Mouse (Mus musculus): Measurements from ENCODE around the gene Rab11fip2. TPM values are rescaled to one million over a fixed set of nuclear protein-coding genes. Genes with fewer than 3 reads are reported as not detected.

The Rab11fip2 gene
- 10 to 100 TPM; 72.0 to 77.8 TPM for total RNA-seq (2021)

- DNase-seq: peak; percentile 86 to 89
Measured at GRCm38 (mm10) chr19:59943322-59943871, at the start of gene Rab11fip2. Gene Rab11fip2, minus strand, starts transcription at chr19:59943654.

GRCm38 (mm10) chr19:59981588-59981987 lies 38.1 kb upstream of the Rab11fip2 start:
- DNase-seq: no peak

GRCm38 (mm10) chr19:59954936-59955335 lies 11.5 kb upstream of the Rab11fip2 start:
- DNase-seq: no peak

- DNase-seq: no peak
Measured at GRCm38 (mm10) chr19:59949731-59950130, 6.3 kb upstream of the Rab11fip2 start.

DNA sequence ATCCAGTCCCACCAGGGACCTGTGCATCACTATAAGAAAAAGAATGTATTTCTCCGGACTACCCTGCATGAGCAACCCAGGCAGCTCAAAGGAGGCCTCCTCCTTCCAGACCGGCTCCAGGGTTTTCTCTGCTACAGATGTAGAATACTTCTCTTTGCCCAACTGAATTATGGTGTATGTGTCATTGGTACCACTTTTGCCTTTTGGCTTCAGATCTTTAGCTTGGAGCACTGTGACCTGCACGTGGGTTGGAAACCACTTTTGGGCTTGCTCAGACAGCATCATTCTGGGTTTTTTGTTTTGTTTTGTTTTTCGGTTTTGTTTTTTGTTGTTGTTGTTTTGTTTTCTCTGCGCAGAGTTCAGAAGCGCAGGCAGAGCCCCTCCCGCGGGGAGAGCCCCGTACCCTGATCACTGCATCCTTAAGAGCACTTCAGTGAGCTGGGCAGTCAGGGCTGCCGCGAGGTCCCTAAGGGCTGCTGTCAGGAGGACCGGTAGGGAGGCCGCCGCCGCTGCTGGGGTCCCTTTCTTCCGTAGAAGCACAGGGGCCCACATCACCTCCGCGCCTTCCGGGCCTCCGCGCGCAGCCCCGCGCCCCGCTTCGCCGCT lies 635 bp downstream of the Rab11fip2 start:
- peak in 1 of 2 experiments; percentile 28 for DNase-seq

DNA sequence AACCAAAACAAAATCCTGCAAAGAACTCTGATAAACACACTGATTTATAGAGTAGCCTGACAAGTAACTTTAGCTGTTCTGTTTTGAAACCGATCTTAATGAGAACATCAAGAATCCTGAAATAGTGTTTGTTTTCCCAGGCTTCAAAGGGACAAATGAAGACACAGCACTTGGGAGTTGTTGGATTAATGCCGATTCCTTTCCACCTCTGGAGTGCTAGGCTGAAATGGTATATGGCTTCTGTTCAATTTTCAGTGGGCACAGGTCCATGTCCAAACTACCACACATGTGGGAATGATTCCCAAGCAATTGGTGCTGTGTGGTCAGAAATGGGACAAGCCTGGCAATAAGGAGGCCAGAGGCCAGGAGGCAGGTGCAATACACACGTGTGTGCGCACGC lies 3.7 kb downstream of the Rab11fip2 start:
- DNase-seq: peak; percentile 14 to 16

DNA sequence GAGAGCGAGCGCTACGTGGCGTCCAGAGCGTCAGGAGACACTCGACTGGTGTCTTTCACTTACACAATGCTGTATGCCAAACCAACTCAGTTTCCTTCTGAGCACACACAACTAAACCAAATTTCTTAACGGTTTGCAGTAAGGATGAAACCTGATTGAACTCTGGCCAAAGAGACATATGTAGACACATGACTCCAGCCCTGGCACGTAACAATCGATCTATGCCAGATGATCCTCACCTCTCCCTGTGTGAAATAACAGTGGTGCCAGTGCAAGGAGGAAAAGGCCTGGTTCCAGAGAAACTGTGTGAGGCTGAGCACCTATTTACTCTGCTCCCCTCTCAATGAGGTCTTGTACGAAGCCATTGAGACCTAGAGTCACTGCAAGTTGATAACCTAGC lies 11.4 kb downstream of the Rab11fip2 start:
- no peak for DNase-seq

DNA sequence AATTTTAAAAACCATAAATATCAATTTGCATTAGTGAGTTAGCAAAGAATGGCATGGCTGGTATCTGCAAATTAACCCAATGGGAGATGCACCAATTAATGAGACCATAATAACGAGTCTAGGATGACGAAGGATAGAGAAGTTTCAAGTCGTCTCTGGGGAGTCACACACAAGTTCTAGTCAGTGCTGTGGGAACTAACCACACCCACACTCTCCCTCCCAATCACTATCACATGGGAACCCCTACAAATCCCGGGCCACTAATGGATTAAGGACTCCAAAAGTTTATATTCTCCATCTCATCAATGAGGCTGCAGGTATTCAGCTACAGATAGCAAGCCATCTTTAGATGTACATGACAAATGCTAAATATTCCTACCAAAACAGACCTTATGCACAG lies 14.8 kb downstream of the Rab11fip2 start:
- DNase-seq: no peak

DNA sequence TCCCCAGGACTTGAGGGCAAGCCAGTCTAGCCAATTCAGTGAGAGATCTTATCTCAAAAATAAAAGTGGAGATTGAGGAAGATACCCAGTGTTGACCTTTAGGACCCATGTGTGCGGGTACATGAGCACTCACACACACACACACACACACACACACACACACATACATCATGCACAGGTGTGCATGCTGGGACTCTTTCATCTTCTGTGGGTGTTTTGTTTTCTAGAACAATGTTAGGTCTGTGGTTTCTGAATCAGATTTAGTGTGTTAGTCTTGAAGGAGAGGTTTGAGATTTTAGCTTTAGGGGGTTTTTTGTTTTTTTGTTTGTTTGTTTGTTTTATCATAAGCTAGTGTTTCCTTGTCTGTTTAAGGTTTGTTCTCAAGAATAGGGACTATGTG lies 17.3 kb downstream of the Rab11fip2 start:
- DNase-seq: no peak

- DNase-seq: no peak
Measured at GRCm38 (mm10) chr19:59920846-59921245, 22.6 kb downstream of the Rab11fip2 start.

GRCm38 (mm10) chr19:59917901-59918613 lies 25.4 kb downstream of the Rab11fip2 start:
- no peak for DNase-seq

- DNase-seq: no peak
Measured at GRCm38 (mm10) chr19:59911554-59911953, 31.9 kb downstream of the Rab11fip2 start.

GRCm38 (mm10) chr19:59905296-59906081 lies 38.0 kb downstream of the Rab11fip2 start:
- peak; percentile 11 to 20 for DNase-seq

- DNase-seq: no peak
Measured at GRCm38 (mm10) chr19:59899965-59900364, 43.5 kb downstream of the Rab11fip2 start.

DNA sequence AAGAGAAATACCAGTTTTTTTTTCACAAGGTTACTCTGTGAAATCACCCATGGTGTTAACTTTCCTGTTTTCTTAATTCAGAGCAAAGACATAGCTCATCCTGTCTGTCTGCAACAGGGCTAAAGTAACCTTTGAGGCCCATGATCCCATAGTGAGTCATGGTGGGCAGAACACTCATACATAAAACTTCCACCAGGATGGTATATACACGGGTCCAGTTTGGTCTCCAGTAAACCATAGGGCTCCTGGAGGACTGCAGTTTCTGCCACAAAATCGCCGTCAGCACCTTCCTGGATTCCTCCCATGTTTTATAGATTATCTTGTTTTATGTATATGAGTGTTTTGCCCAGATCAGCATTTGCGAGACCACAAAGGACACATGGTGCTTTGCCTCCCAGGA lies 45.2 kb downstream of the Rab11fip2 start:
- no peak for DNase-seq

DNA sequence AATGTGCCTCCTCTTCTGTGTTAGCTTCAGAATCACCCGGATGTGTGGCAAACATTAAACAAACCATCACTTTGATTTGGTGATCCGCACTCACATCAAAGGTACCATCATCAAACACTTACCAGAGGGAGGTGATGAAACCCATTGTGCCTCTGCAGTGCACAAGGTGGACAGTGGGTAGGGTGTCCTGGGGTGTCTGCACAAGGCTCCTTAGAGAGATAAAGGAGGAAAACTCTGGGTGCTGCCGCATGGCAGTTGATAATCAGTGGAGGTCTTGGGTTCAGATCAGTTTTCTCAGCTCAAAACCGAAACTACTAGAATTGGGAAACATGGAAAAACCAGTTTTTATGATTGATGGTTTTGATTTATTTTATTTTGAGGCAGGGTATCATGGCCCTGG lies 54.1 kb downstream of the Rab11fip2 start:
- no peak for DNase-seq

- no peak for DNase-seq
Measured at GRCm38 (mm10) chr19:59888846-59889245, 54.6 kb downstream of the Rab11fip2 start.

DNA sequence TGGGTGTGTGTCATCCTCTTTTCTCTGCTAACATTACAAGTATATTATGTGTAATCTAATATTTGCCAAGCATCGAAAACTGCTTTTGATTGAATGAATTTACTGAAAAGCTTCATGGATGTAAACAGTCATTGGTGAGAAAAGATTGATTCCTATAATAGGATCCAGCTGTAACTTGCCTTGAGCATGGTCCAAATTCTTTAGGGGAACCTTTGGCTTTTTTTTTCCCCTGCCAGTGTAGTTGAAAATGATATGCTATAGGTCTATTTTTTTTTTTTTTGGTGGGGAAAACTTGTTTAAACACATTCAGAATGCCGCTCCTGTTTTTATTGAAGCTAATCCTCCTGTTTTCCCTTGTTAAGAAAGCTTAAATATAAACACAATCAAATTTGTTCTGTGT lies 55.6 kb downstream of the Rab11fip2 start:
- no peak for DNase-seq

GRCm38 (mm10) chr19:59885301-59885700 lies 58.2 kb downstream of the Rab11fip2 start:
- DNase-seq: no peak

GRCm38 (mm10) chr19:59877238-59877637 lies 66.2 kb downstream of the Rab11fip2 start:
- DNase-seq: no peak

DNA sequence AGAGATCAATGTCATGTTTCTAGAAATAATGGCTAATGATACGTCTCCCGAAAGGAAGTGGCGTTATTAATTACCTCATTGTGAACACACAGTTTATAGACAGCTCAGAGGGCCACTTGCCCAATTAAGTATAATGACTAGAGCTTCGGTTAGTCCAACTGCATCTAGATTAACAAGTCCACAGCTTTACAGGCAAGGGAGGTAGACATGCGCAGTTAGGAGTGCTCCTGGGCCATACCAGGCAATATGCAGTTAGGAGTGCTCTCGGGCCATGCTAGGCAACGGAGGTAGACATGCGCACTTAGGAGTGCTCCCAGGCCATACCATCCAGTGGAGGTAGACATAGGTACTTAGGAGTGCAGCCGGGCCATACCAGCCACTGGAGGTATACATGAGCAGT lies 76.8 kb downstream of the Rab11fip2 start:
- no peak for DNase-seq

- DNase-seq: no peak
Measured at GRCm38 (mm10) chr19:59862423-59862822, 81.0 kb downstream of the Rab11fip2 start.

DNA sequence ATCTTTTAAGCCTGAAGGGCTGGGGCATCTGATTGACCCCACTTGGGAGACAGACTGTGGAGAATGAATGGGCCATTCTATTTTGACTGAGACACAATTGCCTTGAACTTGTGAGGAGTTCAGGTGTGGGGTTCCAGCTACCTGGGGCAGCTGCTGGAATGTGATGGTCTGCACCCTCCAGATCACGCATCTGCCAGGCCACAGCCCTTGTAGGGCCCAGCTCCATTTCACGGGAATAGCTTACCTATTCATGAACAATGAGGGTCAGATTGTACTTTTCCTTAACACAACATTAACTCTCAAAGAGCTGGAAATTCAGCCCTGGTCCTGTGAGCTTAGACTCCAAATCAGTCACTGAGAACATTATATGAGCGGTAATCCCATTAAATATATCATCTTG lies 82.7 kb downstream of the Rab11fip2 start:
- DNase-seq: no peak

Data from layer of hippocampus, postnatal 36 days (tissue).